Mouse (Mus musculus): ENCODE results near the gene Vkorc1. TPM values are rescaled to one million over a fixed set of nuclear protein-coding genes. Genes with fewer than 3 reads are reported as not detected.

Vkorc1 gene
- polyA plus RNA-seq, 2 experiments, result 242 to 256 TPM

- H3K4me3 ChIP-seq (replicated peaks; ENCODE audit: low read length), result peak within 1 kb of the TSS; percentile 94
- no peaks in the 10 kb centered on the region for H3K9me3 ChIP-seq (ENCODE audit: control insufficient read depth, low read length)
- under 1% methylated on average over 60 of the region's 60 CpGs for WGBS
- H3K27ac ChIP-seq (replicated peaks; ENCODE audit: low read depth, low read length), result peak within 1 kb of the TSS; percentile 99
- H3K4me2 ChIP-seq (replicated peaks; ENCODE audit: low read depth, low read length, severe bottlenecking), result peak within 1 kb of the TSS; percentile 74
- ATAC-seq (ENCODE audit: low FRiP score, low read depth) (peak; percentile 58), DNase-seq (ENCODE audit: low spot score) (peak; percentile 97)
- TF ChIP-seq POLR2A (IDR thresholded peaks at IDR 0.05; ENCODE audit: borderline replicate concordance, extremely low read depth, insufficient read depth, insufficient read length), result peak; percentile 40; the same call in 1 of the 2 replicates
- H3K36me3 ChIP-seq (ENCODE audit: control insufficient read depth, insufficient read depth, low read length), result peaks cover 39% of the 10 kb centered on the region
- peaks cover 14% of the 10 kb centered on the region for H3K4me1 ChIP-seq (ENCODE audit: control insufficient read depth, insufficient read depth, low read length)
- H3K9ac ChIP-seq (ENCODE audit: low read depth, low read length, severe bottlenecking), result peak within 1 kb of the TSS; percentile 97
- H3K27me3 ChIP-seq (ENCODE audit: control insufficient read depth, insufficient read depth, low read length), result no peaks in the 10 kb centered on the region
These were observed 18.7 kb downstream of the Vkorc1 start, which contains the start of gene Zfp668 for GRCm38 (mm10) chr7:127876467-127877348. Gene Zfp668, minus strand, starts transcription at chr7:127876828.

GRCm38 (mm10) chr7:127876041-127876466 lies 19.4 kb downstream of the Vkorc1 start, which contains the start of gene Zfp646:
Gene Zfp646, plus strand, starts transcription at chr7:127876221.
- Histone ChIP-seq H3K9ac (ENCODE audit: low read depth, low read length, severe bottlenecking) (peak within 1 kb of the TSS; percentile 97), H3K4me1 (ENCODE audit: control insufficient read depth, insufficient read depth, low read length) (peaks cover 14% of the 10 kb centered on the region), H3K4me2 (replicated peaks; ENCODE audit: low read depth, low read length, severe bottlenecking) (peak within 1 kb of the TSS; percentile 74), H3K4me3 (replicated peaks; ENCODE audit: low read length) (peak within 1 kb of the TSS; percentile 94), H3K36me3 (ENCODE audit: control insufficient read depth, insufficient read depth, low read length) (peaks cover 34% of the 10 kb centered on the region), H3K9me3 (ENCODE audit: control insufficient read depth, low read length) (no peaks in the 10 kb centered on the region), H3K27me3 (ENCODE audit: control insufficient read depth, insufficient read depth, low read length) (no peaks in the 10 kb centered on the region), H3K27ac (replicated peaks; ENCODE audit: low read depth, low read length) (peak within 1 kb of the TSS; percentile 99)
- no peak for TF ChIP-seq POLR2A (IDR thresholded peaks at IDR 0.05; ENCODE audit: borderline replicate concordance, extremely low read depth, insufficient read depth, insufficient read length)
- ATAC-seq (ENCODE audit: low FRiP score, low read depth) (peak; percentile 91), DNase-seq (ENCODE audit: low spot score) (peak; percentile 79)
- 0% methylated on average over 31 of the region's 41 CpGs for WGBS

GRCm38 (mm10) chr7:127875627-127876001 lies 19.8 kb downstream of the Vkorc1 start:
- under 1% methylated on average over 29 of the region's 43 CpGs for WGBS
- H3K27ac ChIP-seq (replicated peaks; ENCODE audit: low read depth, low read length), result peak overlapping the region; percentile 99
- H3K4me3 ChIP-seq (replicated peaks; ENCODE audit: low read length), result peak overlapping the region; percentile 94
- ATAC-seq (ENCODE audit: low FRiP score, low read depth), result peak; percentile 92
- peaks cover 14% of the 10 kb centered on the region for H3K4me1 ChIP-seq (ENCODE audit: control insufficient read depth, insufficient read depth, low read length)
- peak; percentile 95 for DNase-seq (ENCODE audit: low spot score)
- no peaks in the 10 kb centered on the region for H3K9me3 ChIP-seq (ENCODE audit: control insufficient read depth, low read length)
- TF ChIP-seq POLR2A (IDR thresholded peaks at IDR 0.05; ENCODE audit: borderline replicate concordance, extremely low read depth, insufficient read depth, insufficient read length), result 0 out of 2 replicates have a peak, but pooled peaks have one; percentile 14
- H3K27me3 ChIP-seq (ENCODE audit: control insufficient read depth, insufficient read depth, low read length), result no peaks in the 10 kb centered on the region
- H3K4me2 ChIP-seq (replicated peaks; ENCODE audit: low read depth, low read length, severe bottlenecking), result peak overlapping the region; percentile 74
- peak overlapping the region; percentile 97 for H3K9ac ChIP-seq (ENCODE audit: low read depth, low read length, severe bottlenecking)
- peaks cover 30% of the 10 kb centered on the region for H3K36me3 ChIP-seq (ENCODE audit: control insufficient read depth, insufficient read depth, low read length)

GRCm38 (mm10) chr7:127874812-127875626 lies 20.4 kb downstream of the Vkorc1 start:
- no peak for TF ChIP-seq POLR2A (IDR thresholded peaks at IDR 0.05; ENCODE audit: borderline replicate concordance, extremely low read depth, insufficient read depth, insufficient read length)
- H3K4me1 ChIP-seq (ENCODE audit: control insufficient read depth, insufficient read depth, low read length), result peaks cover 14% of the 10 kb centered on the region
- H3K4me3 ChIP-seq (replicated peaks; ENCODE audit: low read length), result peak overlapping the region; percentile 94
- H3K27ac ChIP-seq (replicated peaks; ENCODE audit: low read depth, low read length), result peak overlapping the region; percentile 99
- 3% methylated on average over 20 of the region's 20 CpGs for WGBS
- no peaks in the 10 kb centered on the region for H3K9me3 ChIP-seq (ENCODE audit: control insufficient read depth, low read length)
- peak overlapping the region; percentile 97 for H3K9ac ChIP-seq (ENCODE audit: low read depth, low read length, severe bottlenecking)
- peak; percentile 17 for ATAC-seq (ENCODE audit: low FRiP score, low read depth)
- peak overlapping the region; percentile 74 for H3K4me2 ChIP-seq (replicated peaks; ENCODE audit: low read depth, low read length, severe bottlenecking)
- H3K36me3 ChIP-seq (ENCODE audit: control insufficient read depth, insufficient read depth, low read length), result peaks cover 24% of the 10 kb centered on the region
- H3K27me3 ChIP-seq (ENCODE audit: control insufficient read depth, insufficient read depth, low read length), result no peaks in the 10 kb centered on the region
- peak; percentile 9 for DNase-seq (ENCODE audit: low spot score)

All from limb, embryonic 14.5 days (tissue).